Mouse (Mus musculus): ENCODE measurements around the gene Commd8. TPM values are rescaled to one million over a fixed set of nuclear protein-coding genes. Genes with fewer than 3 reads are reported as not detected.

Commd8 gene
- polyA plus RNA-seq, 1 experiment from 2014 or later, result 55.4 TPM

GRCm38 (mm10) chr5:72195442-72195841 lies 27.5 kb upstream of the Commd8 start:
- no peak overlapping the region for H3K27ac ChIP-seq (replicated peaks)
- H3K4me2 ChIP-seq, result no peak overlapping the region
- 51% methylated on average over 1 of the region's 1 CpGs for WGBS (ENCODE audit: insufficient replicate concordance)
- no peaks in the 10 kb centered on the region for H3K36me3 ChIP-seq (replicated peaks)
- no peaks in the 10 kb centered on the region for H3K4me1 ChIP-seq (replicated peaks)
- ATAC-seq (ENCODE audit: insufficient read depth), result no peak
- no peaks in the 10 kb centered on the region for H3K9me3 ChIP-seq (replicated peaks)
- no peak overlapping the region for H3K4me3 ChIP-seq (replicated peaks)
- no peaks in the 10 kb centered on the region for H3K27me3 ChIP-seq
- no peak overlapping the region for H3K9ac ChIP-seq

GRCm38 (mm10) chr5:72191932-72192331 lies 23.9 kb upstream of the Commd8 start:
- no peaks in the 10 kb centered on the region for H3K36me3 ChIP-seq (replicated peaks)
- no peak overlapping the region for H3K27ac ChIP-seq (replicated peaks)
- no peaks in the 10 kb centered on the region for H3K27me3 ChIP-seq
- H3K9ac ChIP-seq, result no peak overlapping the region
- H3K9me3 ChIP-seq (replicated peaks), result no peaks in the 10 kb centered on the region
- ATAC-seq (ENCODE audit: insufficient read depth), result no peak
- H3K4me1 ChIP-seq (replicated peaks), result no peaks in the 10 kb centered on the region
- WGBS (ENCODE audit: insufficient replicate concordance), result 62% methylated on average over 5 of the region's 5 CpGs
- H3K4me3 ChIP-seq (replicated peaks), result no peak overlapping the region
- H3K4me2 ChIP-seq, result no peak overlapping the region

GRCm38 (mm10) chr5:72191154-72191553 lies 23.2 kb upstream of the Commd8 start:
- Histone ChIP-seq H3K27me3 (no peaks in the 10 kb centered on the region), H3K4me1 (replicated peaks) (peaks cover 2% of the 10 kb centered on the region; the same call in 1 of the 2 replicates), H3K9me3 (replicated peaks) (no peaks in the 10 kb centered on the region), H3K36me3 (replicated peaks) (no peaks in the 10 kb centered on the region), H3K9ac (no peak overlapping the region), H3K4me2 (no peak overlapping the region), H3K4me3 (replicated peaks) (no peak overlapping the region), H3K27ac (replicated peaks) (no peak overlapping the region)
- 66% methylated on average over 7 of the region's 7 CpGs for WGBS (ENCODE audit: insufficient replicate concordance)
- no peak for ATAC-seq (ENCODE audit: insufficient read depth)

DNA sequence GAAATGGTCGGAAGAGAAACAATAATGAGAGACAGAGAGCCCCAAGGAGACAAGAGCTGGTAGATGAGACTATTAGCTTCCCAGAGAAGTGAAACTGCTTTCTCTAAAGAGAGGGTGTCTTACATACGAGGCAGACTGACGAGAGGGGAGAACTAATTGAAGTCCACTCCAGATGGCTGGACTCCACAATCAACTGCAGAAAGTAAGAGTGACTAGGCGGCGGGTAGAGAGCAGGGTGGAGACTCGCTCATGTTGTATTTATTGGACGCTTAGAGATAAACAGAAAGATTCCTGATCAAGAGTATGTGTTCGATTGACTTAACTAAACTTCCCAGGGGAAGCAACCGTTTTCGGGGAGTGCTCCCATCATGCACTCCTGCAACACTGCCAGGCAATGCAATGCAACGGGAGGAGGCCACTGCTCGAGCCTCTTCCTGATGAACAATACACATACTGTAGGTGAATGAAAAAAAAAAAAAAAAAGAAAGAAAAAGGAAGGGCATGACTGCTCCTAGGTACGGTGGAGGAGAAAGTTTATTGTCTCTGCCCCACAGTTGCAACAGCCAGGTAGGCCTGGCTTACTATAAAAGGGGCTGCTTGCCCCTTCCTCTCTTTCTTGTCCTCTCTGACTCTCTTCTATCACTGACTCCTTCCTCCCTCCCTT lies 16.6 kb upstream of the Commd8 start:
- Histone ChIP-seq H3K9ac (no peak overlapping the region), H3K4me2 (peak overlapping the region; percentile 59)
- 24% methylated on average over 13 of the region's 13 CpGs for WGBS (ENCODE audit: insufficient replicate concordance)

DNA sequence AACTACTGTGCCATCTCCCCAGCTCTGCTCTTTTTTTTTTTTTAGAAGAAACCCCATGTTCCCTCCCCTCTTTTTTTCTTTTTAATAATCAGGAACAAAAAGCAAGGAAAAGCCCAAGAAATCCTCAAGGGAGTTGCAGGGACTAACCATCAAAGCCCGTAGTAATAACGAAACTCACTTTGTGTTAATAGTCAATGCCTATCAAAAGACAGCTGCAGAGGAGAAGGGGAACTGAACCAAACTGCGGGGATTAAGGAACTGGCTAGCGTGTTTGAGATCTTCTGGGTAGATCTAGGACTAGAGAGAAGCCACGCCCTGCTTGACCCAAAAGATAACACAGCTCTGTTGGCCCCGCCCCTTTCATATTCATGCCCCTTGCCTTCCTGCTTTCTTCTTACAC lies 15.9 kb upstream of the Commd8 start:
- peak overlapping the region; percentile 66 for H3K27ac ChIP-seq (replicated peaks)

More for the DNA sequence above, 16.6 kb upstream of the Commd8 start:
- Histone ChIP-seq H3K4me1 (replicated peaks) (peaks cover 60% of the 10 kb centered on the region), H3K36me3 (replicated peaks) (no peaks in the 10 kb centered on the region), H3K9me3 (replicated peaks) (no peaks in the 10 kb centered on the region), H3K27ac (replicated peaks) (peak overlapping the region; percentile 66), H3K27me3 (no peaks in the 10 kb centered on the region), H3K4me3 (replicated peaks) (peak overlapping the region; percentile 20)
- ATAC-seq (ENCODE audit: insufficient read depth), result peak; percentile 76

DNA sequence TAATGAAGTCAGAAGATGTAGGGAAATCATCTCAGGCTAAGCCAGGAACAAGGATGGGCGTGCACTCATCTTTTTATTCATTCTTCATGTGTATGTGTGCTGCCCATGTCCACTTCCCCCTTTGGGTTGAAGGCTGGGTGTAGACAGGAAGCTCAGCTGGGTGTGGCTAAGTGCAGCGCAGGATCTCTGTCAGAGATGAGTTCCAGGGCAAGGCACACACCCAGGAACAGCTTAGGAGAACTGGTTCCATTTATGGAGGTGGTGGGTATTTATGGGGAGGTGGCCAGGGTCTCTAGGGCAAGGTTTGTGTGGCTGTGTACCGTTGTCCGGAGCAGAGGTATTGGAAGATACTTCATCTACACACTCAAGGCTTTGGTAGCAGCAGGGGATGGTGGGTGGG lies 14.8 kb upstream of the Commd8 start:
- Histone ChIP-seq H3K9ac (no peak overlapping the region; the same call in 1 of the 2 replicates), H3K27me3 (no peaks in the 10 kb centered on the region), H3K4me2 (peak overlapping the region; percentile 59), H3K27ac (replicated peaks) (peak overlapping the region; percentile 66), H3K4me1 (replicated peaks) (peaks cover 60% of the 10 kb centered on the region), H3K36me3 (replicated peaks) (no peaks in the 10 kb centered on the region), H3K4me3 (replicated peaks) (peak overlapping the region; percentile 14; the same call in 1 of the 2 replicates), H3K9me3 (replicated peaks) (no peaks in the 10 kb centered on the region)
- peak; percentile 71 for ATAC-seq (ENCODE audit: insufficient read depth)
- 34% methylated on average over 4 of the region's 4 CpGs for WGBS (ENCODE audit: insufficient replicate concordance)

More for the DNA sequence above, 15.9 kb upstream of the Commd8 start:
- H3K27me3 ChIP-seq, result no peaks in the 10 kb centered on the region
- no peak overlapping the region for H3K9ac ChIP-seq
- 10% methylated on average over 6 of the region's 6 CpGs for WGBS (ENCODE audit: insufficient replicate concordance)
- H3K4me3 ChIP-seq (replicated peaks), result peak overlapping the region; percentile 20
- ATAC-seq (ENCODE audit: insufficient read depth), result peak; percentile 83
- H3K4me2 ChIP-seq, result peak overlapping the region; percentile 59
- H3K9me3 ChIP-seq (replicated peaks), result no peaks in the 10 kb centered on the region
- no peaks in the 10 kb centered on the region for H3K36me3 ChIP-seq (replicated peaks)
- peaks cover 60% of the 10 kb centered on the region for H3K4me1 ChIP-seq (replicated peaks)

GRCm38 (mm10) chr5:72181194-72181593 lies 13.2 kb upstream of the Commd8 start:
- Histone ChIP-seq H3K36me3 (replicated peaks) (no peaks in the 10 kb centered on the region), H3K4me2 (peak overlapping the region; percentile 2), H3K4me1 (replicated peaks) (peaks cover 58% of the 10 kb centered on the region), H3K9ac (no peak overlapping the region), H3K4me3 (replicated peaks) (no peak overlapping the region), H3K9me3 (replicated peaks) (no peaks in the 10 kb centered on the region), H3K27me3 (no peaks in the 10 kb centered on the region), H3K27ac (replicated peaks) (peak overlapping the region; percentile 66)
- WGBS (ENCODE audit: insufficient replicate concordance), result 11% methylated on average over 1 of the region's 1 CpGs
- peak; percentile 47 for ATAC-seq (ENCODE audit: insufficient read depth)

GRCm38 (mm10) chr5:72175530-72175929 lies 7.5 kb upstream of the Commd8 start:
- no peak overlapping the region for H3K27ac ChIP-seq (replicated peaks)
- H3K4me2 ChIP-seq, result no peak overlapping the region
- WGBS (ENCODE audit: insufficient replicate concordance), result 45% methylated on average over 7 of the region's 7 CpGs
- no peaks in the 10 kb centered on the region for H3K9me3 ChIP-seq (replicated peaks)
- no peak overlapping the region for H3K9ac ChIP-seq
- H3K36me3 ChIP-seq (replicated peaks), result no peaks in the 10 kb centered on the region
- peaks cover 2% of the 10 kb centered on the region for H3K4me1 ChIP-seq (replicated peaks)
- H3K4me3 ChIP-seq (replicated peaks), result no peak overlapping the region
- no peaks in the 10 kb centered on the region for H3K27me3 ChIP-seq
- no peak for ATAC-seq (ENCODE audit: insufficient read depth)

GRCm38 (mm10) chr5:72175050-72175449 lies 7.1 kb upstream of the Commd8 start:
- no peak for ATAC-seq (ENCODE audit: insufficient read depth)
- Histone ChIP-seq H3K4me2 (no peak overlapping the region), H3K27me3 (no peaks in the 10 kb centered on the region), H3K4me3 (replicated peaks) (no peak overlapping the region), H3K9ac (no peak overlapping the region), H3K9me3 (replicated peaks) (no peaks in the 10 kb centered on the region), H3K4me1 (replicated peaks) (peaks cover under 1% of the 10 kb centered on the region; the same call in 1 of the 2 replicates), H3K36me3 (replicated peaks) (no peaks in the 10 kb centered on the region), H3K27ac (replicated peaks) (no peak overlapping the region)
- 77% methylated on average over 4 of the region's 4 CpGs for WGBS (ENCODE audit: insufficient replicate concordance)

DNA sequence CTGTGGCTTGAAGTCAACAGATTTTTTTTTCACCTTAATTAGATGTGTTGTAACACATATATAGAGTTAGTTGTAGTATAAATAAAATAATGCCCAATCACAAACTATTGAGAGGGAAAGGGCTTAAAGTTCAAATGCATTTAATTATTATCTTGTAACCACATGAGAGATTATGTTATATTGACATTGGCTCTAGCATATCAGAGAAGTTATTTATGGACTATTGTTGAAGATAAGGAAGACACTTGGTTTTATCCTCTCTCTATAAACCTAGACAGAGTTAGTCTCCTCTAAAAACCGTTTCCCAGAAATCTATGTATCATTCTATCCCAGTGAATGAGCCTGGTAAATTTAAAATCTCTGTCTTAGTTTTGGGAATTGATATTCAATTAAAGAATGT lies 5.5 kb upstream of the Commd8 start:
- H3K27me3 ChIP-seq, result no peaks in the 10 kb centered on the region
- no peak overlapping the region for H3K4me3 ChIP-seq (replicated peaks)
- no peaks in the 10 kb centered on the region for H3K36me3 ChIP-seq (replicated peaks)
- no peak overlapping the region for H3K9ac ChIP-seq
- ATAC-seq (ENCODE audit: insufficient read depth), result no peak
- H3K9me3 ChIP-seq (replicated peaks), result no peaks in the 10 kb centered on the region
- 26% methylated on average over 1 of the region's 1 CpGs for WGBS (ENCODE audit: insufficient replicate concordance)
- no peak overlapping the region for H3K27ac ChIP-seq (replicated peaks)
- no peak overlapping the region for H3K4me2 ChIP-seq
- H3K4me1 ChIP-seq (replicated peaks), result peaks cover 6% of the 10 kb centered on the region; the same call in 1 of the 2 replicates

GRCm38 (mm10) chr5:72172675-72173074 lies 4.7 kb upstream of the Commd8 start:
- H3K36me3 ChIP-seq (replicated peaks), result no peaks in the 10 kb centered on the region
- ATAC-seq (ENCODE audit: insufficient read depth), result no peak
- peaks cover 10% of the 10 kb centered on the region; the same call in 1 of the 2 replicates for H3K4me1 ChIP-seq (replicated peaks)
- WGBS (ENCODE audit: insufficient replicate concordance), result 25% methylated on average over 3 of the region's 3 CpGs
- H3K27me3 ChIP-seq, result no peaks in the 10 kb centered on the region
- no peak overlapping the region for H3K9ac ChIP-seq
- no peaks in the 10 kb centered on the region for H3K9me3 ChIP-seq (replicated peaks)
- H3K4me2 ChIP-seq, result no peak overlapping the region
- no peak overlapping the region for H3K4me3 ChIP-seq (replicated peaks)
- H3K27ac ChIP-seq (replicated peaks), result no peak overlapping the region

DNA sequence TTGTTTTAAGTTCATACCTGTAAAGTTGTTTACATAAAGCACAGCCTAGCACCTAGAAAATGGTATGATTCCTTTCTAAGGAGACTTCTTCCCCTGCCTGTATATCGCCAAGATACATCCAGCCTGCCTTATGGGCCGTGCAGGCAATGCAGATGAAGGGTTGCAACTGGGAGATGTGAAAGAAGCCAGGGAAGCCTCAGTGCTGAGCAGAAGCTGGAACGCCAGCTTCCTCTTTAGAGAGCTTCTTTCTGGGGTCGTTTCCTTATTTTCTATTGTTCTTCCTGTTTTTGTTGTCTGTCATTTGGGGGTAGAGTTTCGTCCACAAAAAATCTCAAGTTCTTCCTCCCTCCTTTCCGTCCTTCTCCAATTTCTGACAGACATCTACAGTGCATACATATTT lies 2.1 kb upstream of the Commd8 start:
- Histone ChIP-seq H3K9me3 (replicated peaks) (no peaks in the 10 kb centered on the region), H3K27ac (replicated peaks) (no peak overlapping the region), H3K4me2 (no peak overlapping the region), H3K4me1 (replicated peaks) (peaks cover 34% of the 10 kb centered on the region), H3K9ac (no peak overlapping the region), H3K4me3 (replicated peaks) (no peak overlapping the region), H3K36me3 (replicated peaks) (peaks cover 7% of the 10 kb centered on the region), H3K27me3 (no peaks in the 10 kb centered on the region)
- 12% methylated on average over 6 of the region's 6 CpGs for WGBS (ENCODE audit: insufficient replicate concordance)
- no peak for ATAC-seq (ENCODE audit: insufficient read depth)
